Mouse (Mus musculus): ENCODE data around the gene Trnau1ap. TPM values are rescaled to one million over a fixed set of nuclear protein-coding genes. Genes with fewer than 3 reads are reported as not detected.

The Trnau1ap gene
- polyA plus RNA-seq (2012; ENCODE audit: insufficient read depth, insufficient read length, missing spikeins): 21.2 and 26.1 TPM in 2 replicates

DNA sequence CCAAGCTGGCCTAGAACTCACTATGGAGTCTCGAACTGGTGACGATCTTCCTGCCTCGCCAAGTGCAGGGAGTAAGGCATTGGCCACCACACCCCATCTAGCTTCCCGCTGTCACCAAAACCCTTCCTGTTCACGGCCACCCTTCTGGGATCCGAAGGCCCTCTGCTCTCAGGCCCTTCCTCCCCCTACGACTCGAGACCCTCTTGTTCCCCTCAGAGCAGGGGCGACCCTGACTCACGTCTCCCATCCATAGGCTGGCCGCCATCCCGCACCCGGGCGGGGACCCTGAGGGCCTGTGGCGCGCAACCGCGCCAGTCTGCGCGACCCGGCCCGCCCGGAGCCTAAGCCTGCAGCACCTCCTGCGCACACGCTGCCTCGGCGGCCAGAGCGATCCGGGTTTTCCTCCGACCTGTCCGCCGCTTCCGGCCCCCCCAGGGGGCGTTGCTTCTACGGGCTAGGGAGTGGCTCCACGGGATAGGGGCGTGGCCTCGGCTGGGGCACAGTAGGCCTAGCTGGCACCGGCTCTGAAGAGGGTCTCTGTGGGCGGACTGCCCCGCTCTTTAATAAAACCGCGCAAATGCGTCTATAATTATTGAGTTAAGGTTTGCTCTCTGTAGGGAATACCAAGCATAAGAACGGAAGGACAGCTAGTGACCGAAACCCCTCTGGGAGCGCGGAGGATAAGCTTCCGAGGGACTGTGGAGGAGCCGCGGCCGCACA, at the start of gene Trnau1ap:
Gene Trnau1ap, minus strand, starts transcription at position 424 of the 720 bp plus-strand sequence.
- peaks cover 12% of the 10 kb centered on the region for H3K4me1 ChIP-seq (ENCODE audit: control insufficient read depth, insufficient read depth, low read length)
- H3K4me3 ChIP-seq (ENCODE audit: insufficient read depth, low read length): peak within 1 kb of the TSS; percentile 88
- H3K27ac ChIP-seq (ENCODE audit: insufficient read depth, low read depth, low read length): peak within 1 kb of the TSS; percentile 79
- no peak for TF ChIP-seq POLR2A (IDR thresholded peaks at IDR 0.05; ENCODE audit: borderline replicate concordance, low read depth, low read length)
- no peak for TF ChIP-seq CTCF (IDR thresholded peaks at IDR 0.05; ENCODE audit: low read depth, low read length)

- TF ChIP-seq POLR2A (IDR thresholded peaks at IDR 0.05; ENCODE audit: borderline replicate concordance, low read depth, low read length) (no peak), CTCF (IDR thresholded peaks at IDR 0.05; ENCODE audit: low read depth, low read length) (no peak)
- H3K4me3 ChIP-seq (ENCODE audit: insufficient read depth, low read length): no peak overlapping the region
- no peak overlapping the region for H3K27ac ChIP-seq (ENCODE audit: insufficient read depth, low read depth, low read length)
- H3K4me1 ChIP-seq (ENCODE audit: control insufficient read depth, insufficient read depth, low read length): peaks cover 5% of the 10 kb centered on the region
Measured at GRCm38 (mm10) chr4:132373820-132374219, 44.5 kb upstream of the Trnau1ap start.

DNA sequence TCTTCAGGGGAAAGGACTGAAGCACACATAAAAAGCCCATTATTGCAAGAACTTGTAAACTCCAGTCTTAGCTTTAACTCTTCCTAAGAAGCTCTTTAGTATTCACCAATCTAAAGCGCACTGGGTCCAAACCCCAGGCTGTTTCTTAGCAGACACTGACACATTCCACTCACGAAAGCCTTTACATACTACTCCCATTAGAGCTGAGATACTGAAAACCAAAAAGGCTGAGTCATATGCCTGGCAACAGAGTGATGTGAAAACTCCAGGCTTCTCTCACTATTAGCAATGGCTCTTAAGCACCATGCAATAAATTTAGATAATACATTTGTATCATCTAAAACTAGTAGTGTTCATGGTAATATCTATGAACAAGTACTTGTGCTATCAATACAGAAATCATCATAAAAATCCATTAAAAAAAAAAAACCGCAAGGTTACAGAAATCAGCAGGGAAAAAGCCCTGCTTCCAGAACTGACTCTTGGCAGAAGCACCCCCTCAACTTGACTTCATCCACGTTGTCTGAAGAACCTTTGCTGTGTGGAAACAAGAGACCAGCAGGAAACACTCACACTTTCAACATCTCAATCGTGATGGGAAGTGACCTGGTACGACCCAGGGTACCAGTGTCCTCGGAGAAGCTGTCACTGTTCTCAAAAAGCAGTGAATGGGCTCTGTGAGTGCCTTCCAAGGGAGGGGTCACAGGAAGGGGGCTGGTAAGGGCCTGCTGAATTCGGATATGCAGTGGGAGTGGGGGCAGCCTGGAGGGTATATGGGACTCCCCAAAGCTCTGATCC, 40.8 kb upstream of the Trnau1ap start:
- no peak overlapping the region for H3K4me3 ChIP-seq (ENCODE audit: insufficient read depth, low read length)
- H3K4me1 ChIP-seq (ENCODE audit: control insufficient read depth, insufficient read depth, low read length): peaks cover 4% of the 10 kb centered on the region; the same call in 1 of the 2 replicates
- no peak overlapping the region for H3K27ac ChIP-seq (ENCODE audit: insufficient read depth, low read depth, low read length)
- TF ChIP-seq POLR2A (IDR thresholded peaks at IDR 0.05; ENCODE audit: borderline replicate concordance, low read depth, low read length) (no peak), CTCF (IDR thresholded peaks at IDR 0.05; ENCODE audit: low read depth, low read length) (no peak)

DNA sequence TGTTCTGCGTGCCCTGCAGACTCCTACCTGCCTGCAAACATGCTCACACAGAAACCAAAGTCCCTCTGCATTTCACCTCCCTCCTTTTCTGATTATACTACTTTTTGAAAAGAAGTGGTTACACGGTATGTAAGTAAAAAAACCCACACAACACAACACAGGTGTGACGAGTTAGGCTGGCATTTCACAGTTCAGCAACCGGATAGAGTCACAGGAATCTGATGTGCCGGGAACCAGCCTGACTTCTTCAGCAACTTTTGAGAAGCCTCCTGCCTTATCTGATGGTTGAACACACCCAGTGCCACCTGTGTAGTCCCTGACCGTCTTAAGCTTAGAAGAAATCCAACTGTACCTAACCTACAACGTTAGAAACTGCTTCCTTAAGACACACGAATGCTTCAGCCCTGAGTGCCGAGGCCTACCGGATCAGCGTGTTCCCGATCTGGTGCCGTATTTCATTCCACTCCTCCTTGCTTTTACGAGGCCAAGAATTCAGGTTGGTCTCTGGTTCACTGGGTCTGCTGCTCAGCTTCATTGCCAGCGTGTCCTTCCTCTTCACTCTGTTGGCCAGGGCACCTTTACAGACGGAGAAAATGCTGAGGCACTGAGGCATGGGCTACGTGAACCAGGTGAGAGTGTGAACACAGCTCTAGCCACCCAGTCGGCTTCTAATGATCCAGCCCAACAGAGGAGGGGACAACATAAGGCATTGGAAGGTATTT, 38.3 kb upstream of the Trnau1ap start:
- Histone ChIP-seq H3K27ac (ENCODE audit: insufficient read depth, low read depth, low read length) (no peak overlapping the region), H3K4me3 (ENCODE audit: insufficient read depth, low read length) (no peak overlapping the region), H3K4me1 (ENCODE audit: control insufficient read depth, insufficient read depth, low read length) (no peaks in the 10 kb centered on the region)
- TF ChIP-seq CTCF (IDR thresholded peaks at IDR 0.05; ENCODE audit: low read depth, low read length) (no peak), POLR2A (IDR thresholded peaks at IDR 0.05; ENCODE audit: borderline replicate concordance, low read depth, low read length) (no peak)

DNA sequence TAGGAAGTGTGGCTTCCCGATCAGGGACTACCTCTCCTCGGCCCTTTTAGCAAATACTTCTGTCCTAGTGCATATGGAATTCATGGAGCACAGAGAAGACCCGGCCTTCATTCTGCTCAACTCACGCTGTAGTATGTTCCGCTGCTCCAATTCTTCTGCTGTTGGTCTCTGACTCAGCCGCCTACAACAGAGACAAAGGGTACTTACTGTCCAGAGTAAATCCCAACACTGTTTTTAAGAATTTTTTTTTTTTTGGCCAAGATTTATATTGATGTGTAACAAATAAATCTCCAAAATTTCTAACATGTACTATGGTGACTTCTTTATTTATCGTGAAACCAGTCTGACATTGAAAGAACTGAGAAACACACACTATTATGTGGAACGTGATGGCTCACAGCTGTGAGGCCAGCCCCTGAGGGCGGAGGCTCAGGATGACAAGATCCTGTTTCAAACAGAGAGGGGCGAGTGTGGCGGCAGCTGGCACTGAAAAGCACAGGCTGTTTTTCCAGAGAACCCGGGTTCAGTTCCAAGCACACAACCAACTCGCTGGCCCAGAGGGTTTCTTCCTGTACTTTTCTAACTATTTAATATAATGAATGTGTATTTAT, 36.2 kb upstream of the Trnau1ap start:
- TF ChIP-seq POLR2A (IDR thresholded peaks at IDR 0.05; ENCODE audit: borderline replicate concordance, low read depth, low read length) (no peak), CTCF (IDR thresholded peaks at IDR 0.05; ENCODE audit: low read depth, low read length) (no peak)
- Histone ChIP-seq H3K27ac (ENCODE audit: insufficient read depth, low read depth, low read length) (no peak overlapping the region), H3K4me1 (ENCODE audit: control insufficient read depth, insufficient read depth, low read length) (no peaks in the 10 kb centered on the region), H3K4me3 (ENCODE audit: insufficient read depth, low read length) (no peak overlapping the region)

GRCm38 (mm10) chr4:132363487-132363886, 34.1 kb upstream of the Trnau1ap start:
- Histone ChIP-seq H3K4me3 (ENCODE audit: insufficient read depth, low read length) (no peak overlapping the region), H3K4me1 (ENCODE audit: control insufficient read depth, insufficient read depth, low read length) (no peaks in the 10 kb centered on the region), H3K27ac (ENCODE audit: insufficient read depth, low read depth, low read length) (no peak overlapping the region)
- TF ChIP-seq POLR2A (IDR thresholded peaks at IDR 0.05; ENCODE audit: borderline replicate concordance, low read depth, low read length) (no peak), CTCF (IDR thresholded peaks at IDR 0.05; ENCODE audit: low read depth, low read length) (no peak)

DNA sequence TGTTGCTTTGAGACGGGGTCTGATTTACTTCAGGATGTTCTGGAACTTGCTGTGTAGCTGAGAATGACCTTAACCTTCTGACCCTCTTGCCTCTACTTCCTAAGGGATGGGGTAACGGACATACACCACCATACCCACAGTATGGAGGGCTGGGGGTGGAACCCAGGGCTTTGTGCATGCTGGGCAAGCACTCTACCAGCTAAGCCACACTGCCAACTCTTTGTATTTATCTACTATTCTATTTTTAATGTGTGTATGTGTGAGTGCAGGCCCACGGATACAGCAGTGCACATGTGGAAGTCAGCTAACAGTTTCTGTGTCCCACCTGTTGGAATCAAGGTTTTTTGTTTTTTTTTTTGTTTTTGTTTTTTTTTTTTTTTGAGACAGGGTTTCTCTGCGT, 30.2 kb upstream of the Trnau1ap start:
- no peak overlapping the region for H3K4me3 ChIP-seq (ENCODE audit: insufficient read depth, low read length)
- H3K4me1 ChIP-seq (ENCODE audit: control insufficient read depth, insufficient read depth, low read length): peaks cover 3% of the 10 kb centered on the region
- no peak overlapping the region for H3K27ac ChIP-seq (ENCODE audit: insufficient read depth, low read depth, low read length)
- no peak for TF ChIP-seq CTCF (IDR thresholded peaks at IDR 0.05; ENCODE audit: low read depth, low read length)
- TF ChIP-seq POLR2A (IDR thresholded peaks at IDR 0.05; ENCODE audit: borderline replicate concordance, low read depth, low read length): no peak

DNA sequence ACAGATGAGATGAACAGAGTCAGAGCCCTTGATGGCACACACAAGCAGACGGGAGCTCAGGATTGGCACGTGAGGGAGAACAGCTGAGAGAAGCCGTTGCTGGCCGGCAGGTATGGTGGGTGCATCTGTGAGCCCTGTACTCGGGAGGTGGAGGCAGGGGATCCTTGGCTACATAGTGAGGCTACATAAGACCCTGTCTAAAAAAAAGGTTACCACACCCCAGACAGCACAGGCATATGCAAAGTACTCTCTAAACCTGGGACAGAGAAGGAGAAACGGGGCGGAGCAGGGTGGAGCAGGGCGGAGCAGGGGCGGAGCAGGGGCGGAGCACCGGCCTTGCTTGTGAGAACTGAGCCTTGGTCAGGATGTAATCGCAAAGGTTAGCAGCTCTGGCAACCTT, 26.8 kb upstream of the Trnau1ap start:
- Histone ChIP-seq H3K4me1 (ENCODE audit: control insufficient read depth, insufficient read depth, low read length) (peaks cover 14% of the 10 kb centered on the region), H3K27ac (ENCODE audit: insufficient read depth, low read depth, low read length) (no peak overlapping the region), H3K4me3 (ENCODE audit: insufficient read depth, low read length) (no peak overlapping the region)
- TF ChIP-seq CTCF (IDR thresholded peaks at IDR 0.05; ENCODE audit: low read depth, low read length) (no peak), POLR2A (IDR thresholded peaks at IDR 0.05; ENCODE audit: borderline replicate concordance, low read depth, low read length) (no peak)

DNA sequence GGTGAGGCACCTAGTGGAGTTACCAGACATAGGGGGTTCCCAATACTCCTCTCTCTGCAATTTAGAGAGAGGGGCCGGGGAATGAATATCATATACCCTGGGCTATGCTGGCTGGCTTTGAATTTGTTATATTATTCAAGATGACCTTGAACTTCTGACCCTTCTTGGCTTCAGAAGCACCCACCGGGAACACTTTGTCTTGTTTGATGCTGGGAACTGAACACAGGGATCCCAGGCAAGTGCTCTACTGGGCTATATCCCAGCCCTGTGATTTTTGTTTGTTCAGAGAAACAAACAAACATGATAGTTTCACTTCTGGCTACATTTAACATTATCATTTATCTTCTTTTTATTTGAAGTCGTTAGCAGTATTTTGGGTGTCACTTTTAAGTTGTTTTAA, 26.1 kb upstream of the Trnau1ap start:
- no peak overlapping the region for H3K27ac ChIP-seq (ENCODE audit: insufficient read depth, low read depth, low read length)
- TF ChIP-seq POLR2A (IDR thresholded peaks at IDR 0.05; ENCODE audit: borderline replicate concordance, low read depth, low read length) (no peak), CTCF (IDR thresholded peaks at IDR 0.05; ENCODE audit: low read depth, low read length) (no peak)
- H3K4me3 ChIP-seq (ENCODE audit: insufficient read depth, low read length): no peak overlapping the region
- peaks cover 14% of the 10 kb centered on the region for H3K4me1 ChIP-seq (ENCODE audit: control insufficient read depth, insufficient read depth, low read length)
